Mouse (Mus musculus) embryo, embryonic 10.5 days (tissue): ENCODE data around the gene Mrto4.
A peak's percentile ranks its signal among the peaks of the same experiment; 100 is the strongest.

Experiments
- DNase-seq: peaks from one replicate; pipeline ENCODE4 v3.0.0-alpha.2; 2015; ENCODE audit warnings: low spot score

The Mrto4 gene

DNA sequence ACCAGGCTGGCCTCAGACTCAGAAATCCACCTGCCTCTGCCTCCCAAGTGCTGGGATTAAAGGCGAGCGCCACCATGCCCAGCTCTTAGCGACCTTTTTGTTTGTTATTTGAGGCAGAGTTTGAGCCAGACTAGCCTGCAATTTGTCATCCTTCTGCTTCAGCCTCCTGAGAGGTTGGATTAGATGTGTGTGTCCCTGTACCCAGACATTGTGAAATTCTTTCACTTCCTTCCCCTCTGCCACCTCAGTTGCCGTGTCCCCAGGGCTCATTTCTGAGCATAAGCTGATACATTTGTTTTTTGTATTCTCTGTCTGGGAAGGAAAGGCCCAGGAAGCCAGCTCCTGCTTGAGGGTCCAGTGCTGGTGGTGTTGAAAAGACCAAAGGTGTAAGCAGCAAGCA, 11.5 kb downstream of the Mrto4 start:
- no peak for DNase-seq

DNA sequence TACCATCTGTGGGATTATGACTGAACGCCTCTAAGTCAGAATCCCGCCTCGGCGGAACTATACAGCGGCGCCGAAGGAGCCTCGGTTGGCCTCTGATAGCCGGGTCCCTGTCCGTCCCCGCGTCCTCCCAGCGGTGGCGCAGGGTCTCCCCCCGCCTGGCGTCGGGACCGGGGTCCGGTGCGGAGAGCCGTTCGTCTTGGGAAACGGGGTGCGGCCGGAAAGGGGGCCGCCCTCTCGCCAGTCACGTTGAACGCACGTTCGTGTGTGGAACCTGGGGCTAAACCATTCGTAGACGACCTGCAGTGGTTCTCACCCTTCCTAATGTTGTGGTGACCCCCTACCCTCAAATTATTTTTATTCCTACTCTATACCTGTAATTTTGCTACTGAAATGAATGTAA, 14.2 kb downstream of the Mrto4 start:
- DNase-seq = no peak

DNA sequence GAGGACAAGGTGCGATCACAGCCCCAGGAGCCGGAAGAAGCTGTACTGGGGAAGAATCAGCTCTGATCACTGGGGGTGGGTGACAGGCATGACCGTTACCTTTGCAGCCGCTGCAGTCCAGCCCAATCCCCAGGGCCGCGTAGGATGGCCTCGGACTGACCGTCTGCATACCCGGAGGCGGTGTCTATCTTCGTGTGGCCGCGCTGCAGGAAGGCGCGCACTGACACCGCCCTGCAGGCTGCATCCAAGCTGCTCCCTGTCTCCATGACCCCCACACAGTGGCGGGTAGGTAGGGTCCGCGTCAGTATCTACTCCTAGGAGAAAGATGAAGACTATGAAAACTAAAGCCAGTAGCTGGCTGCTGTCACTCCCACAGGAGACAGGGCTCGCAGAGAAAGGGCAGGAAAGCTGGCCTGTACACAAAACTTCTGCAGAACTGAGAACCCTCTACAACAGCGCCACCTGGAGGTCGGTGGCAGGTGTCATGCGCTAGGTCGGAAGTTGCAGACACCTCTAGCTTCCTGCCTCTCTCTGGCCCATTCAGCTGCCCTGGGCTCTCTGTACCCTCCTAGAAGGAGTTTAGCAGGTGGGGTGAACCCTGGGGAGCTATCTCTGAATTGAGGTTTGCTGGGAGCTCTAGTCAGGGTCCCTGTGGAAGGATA, 15.4 kb downstream of the Mrto4 start:
- peak; percentile 85 for DNase-seq

DNA sequence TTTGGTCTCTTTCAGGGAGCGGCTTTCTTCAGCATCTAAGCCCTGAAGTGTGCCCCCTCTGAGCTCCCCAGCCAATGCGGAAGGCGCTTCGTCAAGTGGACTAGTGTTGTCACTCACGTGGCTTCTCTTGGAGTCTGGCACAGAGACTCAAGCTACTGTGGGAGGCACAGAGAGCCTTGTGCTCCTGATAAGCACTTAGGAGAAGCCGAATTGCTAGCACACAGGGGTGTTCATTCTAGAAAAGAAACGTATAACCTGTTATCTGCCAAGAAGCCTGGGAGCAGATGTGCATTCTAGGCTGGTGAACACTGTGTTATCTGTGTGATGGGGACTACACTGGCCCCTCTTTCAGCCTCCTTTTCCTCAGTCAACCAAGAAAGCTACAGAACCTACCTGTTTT, 16.9 kb downstream of the Mrto4 start:
- DNase-seq = no peak

DNA sequence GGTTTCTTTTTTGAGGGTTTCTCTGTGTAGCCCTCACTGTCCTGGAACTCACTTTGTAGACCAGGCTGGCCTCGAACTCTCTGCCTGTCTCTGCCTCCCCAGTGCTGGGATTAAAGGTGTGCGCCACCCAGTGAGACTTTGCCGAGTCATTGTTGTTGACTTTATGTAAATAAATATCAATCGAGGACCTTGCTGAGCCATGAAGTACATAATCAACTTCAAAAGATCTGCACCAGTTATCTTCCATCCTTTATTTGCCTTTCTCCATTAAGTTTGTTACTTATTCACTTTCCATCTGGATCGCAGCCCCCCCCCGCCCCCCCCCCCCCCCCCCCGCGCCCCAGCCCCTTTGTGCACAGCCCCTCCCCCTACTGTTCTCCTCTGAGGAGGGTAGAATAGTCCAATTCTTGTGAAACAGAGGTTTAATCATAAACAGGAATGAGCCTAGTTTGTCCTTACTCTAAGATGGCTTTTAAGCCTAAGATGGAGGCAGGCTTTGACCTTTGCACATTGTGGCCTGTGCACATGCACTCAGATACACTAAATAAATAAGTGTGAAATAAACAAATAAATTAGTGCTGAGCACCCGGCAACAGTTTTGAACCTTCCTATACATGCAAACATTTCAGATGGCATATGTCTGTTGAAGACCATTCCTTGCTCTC, 17.6 kb downstream of the Mrto4 start:
- DNase-seq = no peak

DNA sequence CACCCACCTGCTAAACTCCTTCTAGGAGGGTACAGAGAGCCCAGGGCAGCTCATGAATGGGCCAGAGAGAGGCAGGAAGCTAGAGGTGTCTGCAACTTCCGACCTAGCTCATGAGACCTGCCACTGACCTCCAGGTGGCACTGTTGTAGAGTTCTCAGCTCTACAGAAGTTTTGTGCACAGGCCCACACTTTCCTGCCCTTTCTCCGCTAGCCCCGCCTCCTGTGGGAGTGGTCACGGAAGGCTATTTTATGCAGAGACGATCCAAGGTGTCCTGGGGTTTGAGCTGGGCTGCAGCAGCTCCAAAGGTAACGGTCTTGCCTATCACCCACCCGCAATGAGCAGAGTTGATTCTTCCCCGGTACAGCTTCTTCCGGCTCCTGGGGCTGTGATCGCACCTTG, 21.8 kb downstream of the Mrto4 start:
- peak; percentile 91 for DNase-seq

DNA sequence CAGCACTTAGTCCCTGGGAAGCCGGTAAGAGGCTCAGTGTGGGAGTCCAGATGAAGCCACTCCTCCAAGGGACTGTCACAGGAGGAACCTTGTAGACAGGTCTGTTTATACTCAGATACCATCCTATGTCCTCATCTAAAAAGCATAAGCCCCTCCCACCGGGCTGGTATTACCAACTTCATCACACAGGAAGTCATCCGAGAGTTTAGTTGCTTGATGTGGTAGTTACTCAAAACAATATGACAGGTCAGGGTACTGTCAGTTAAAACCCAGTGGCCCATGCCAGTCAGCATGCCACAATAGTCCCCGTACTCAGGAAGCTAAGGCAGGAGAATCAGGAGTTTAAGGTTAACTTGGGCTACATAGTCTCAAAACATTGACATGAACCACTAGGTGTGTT, 32.6 kb downstream of the Mrto4 start:
- no peak for DNase-seq

DNA sequence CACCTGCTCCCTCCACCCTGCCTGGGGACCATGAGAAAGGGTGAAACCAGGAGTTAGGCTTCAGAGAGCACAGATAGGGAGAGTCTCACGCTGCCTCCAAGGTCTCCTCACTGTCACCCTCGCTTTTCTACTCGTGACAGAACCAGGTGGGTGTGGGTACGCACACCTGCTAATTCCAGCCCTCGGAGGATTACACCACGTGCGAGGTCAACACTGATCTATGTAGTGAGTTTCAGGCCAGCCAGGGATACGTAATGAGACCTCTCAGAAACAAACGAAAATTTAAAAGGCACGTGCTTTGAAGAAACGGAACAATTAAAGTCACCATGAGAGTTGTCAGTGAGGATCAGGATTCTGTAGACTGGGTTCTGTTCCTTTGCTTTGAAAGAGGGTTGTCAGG, 33.9 kb downstream of the Mrto4 start:
- DNase-seq = no peak

DNA sequence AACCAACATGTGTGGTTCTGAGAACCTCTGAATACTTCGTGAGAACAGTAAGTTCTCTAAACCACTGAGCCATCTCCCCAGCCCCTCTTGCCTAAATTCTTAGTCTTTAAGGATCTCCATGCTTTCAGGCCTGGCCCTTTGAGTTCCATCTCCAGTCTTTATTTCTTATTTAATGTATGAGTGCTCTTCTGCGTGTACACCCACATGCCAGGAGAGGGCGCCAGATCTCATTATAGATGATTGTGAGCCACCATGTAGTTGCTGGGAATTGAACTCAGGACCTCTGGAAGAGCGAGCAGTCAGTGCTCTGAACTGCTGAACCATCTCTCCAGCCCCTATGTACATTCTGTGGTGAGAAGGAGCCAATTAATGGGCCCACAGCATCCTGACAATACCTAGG, 39.7 kb downstream of the Mrto4 start:
- DNase-seq = peak; percentile 71

DNA sequence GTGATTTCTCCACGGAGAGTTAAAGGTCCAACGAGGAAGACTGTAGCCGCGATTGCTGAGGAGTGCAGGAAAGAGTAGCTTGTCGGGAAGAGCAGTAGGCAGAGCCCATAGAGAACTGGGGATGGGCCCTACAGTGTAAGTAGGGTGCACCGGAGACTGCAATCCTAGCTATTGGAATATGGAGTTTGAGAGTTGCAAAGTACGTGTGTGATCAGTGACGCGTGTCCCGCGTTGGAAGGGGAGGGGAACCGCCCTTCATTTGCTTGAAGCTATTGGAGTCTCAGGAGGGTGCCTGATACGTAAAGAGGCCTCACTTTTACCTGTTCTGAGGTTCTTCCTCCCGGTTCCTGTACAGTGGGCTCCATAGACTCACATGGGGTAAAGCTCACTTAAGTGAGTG, 40.7 kb downstream of the Mrto4 start:
- DNase-seq = no peak

DNA sequence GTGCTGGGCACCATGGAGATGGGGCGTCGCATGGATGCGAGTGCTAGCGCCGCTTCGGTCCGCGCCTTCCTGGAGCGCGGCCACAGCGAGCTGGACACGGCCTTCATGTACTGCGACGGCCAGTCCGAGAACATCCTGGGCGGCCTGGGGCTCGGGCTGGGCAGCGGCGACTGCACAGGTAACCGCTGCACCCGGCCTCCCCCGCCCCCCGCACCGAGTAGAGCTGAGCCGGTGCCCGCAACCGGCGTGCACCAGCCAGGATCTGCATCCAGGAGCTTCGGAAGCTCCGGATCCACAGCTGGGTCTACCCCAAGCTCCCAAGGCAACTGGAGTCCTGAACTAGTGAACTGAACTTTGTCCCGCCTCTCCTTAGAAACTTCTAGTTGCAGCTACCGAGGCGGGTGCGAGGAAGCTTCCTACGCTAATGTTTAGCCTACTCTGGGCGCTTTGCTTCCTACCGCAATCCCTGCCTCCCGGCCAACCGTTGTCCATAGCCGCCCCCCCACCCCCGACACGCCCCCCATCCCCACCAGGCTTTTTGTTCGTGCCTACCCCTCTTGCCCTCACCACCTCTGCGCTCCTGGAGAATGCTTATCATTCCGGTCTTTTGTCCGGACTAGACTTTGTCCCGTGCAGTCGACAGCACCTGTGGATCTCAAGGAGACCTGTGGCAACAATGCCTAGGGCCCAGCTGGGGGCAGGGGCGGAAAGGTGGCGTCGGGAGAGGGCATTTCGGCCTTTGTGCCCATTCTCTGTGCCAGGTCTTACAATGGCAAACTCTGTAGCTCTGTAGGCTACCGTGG, 41.3 kb downstream of the Mrto4 start:
- DNase-seq = peak; percentile 63

DNA sequence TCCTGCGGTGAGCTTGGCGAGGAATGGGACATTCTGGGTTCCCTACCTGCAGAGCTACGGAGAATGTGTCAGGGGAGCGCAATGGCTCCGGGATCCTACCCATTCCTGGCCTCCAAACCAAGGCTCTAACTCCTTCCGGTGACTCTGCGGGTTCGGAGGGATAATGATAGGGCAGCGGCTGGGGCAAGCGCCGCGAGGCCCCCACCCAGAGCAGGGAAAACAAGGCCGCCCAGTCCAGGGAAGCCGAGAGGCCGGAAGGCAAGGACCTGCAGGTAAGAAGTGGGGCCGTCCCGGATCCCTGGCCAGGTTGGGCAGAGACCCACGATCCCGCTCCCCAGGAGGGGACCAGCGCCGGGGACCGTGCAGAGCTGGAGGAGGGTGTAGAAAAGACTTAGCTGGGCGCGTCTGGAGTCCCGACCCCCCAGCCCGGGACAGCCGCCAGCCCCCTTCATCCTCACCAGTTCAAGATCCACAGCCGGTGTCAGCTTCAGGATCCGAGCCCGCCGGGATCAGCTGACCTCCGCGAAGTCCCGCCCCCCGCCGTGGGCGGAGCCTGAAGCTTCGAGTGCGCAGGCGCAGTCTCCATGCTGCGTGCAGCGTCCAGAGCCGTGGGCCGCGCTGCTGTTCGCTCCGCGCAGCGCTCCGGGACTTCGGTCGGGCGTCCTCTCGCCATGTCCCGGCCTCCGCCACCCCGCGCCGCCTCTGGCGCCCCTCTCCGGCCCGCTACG, 42.0 kb downstream of the Mrto4 start, which contains the start of the genes Pqlc2 and Akr7a5:
TSS of gene Pqlc2 (minus strand) at position 538 of the 728 bp plus-strand sequence.
TSS of gene Akr7a5 (plus strand) at position 574 of the 728 bp plus-strand sequence.
- peak; percentile 96 for DNase-seq

DNA sequence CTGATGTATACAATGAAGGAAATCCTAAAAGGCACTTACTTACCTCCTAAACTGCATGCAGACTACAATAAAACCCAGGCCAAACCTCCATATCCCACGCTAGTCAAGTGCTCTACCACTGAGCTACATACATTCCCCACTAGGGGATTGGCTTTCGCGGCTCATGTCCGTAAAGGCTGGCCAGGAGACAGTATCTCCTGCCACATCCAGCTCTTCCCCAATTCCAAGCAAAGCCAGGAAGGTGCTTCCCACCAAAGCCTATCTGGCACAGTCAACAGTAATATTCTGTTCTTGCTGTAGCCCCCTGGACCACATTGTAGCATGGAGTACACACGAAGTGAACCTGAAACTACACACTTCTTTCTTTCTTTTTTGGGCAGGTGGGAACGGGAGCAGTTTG, 42.7 kb downstream of the Mrto4 start:
- no peak for DNase-seq

DNA sequence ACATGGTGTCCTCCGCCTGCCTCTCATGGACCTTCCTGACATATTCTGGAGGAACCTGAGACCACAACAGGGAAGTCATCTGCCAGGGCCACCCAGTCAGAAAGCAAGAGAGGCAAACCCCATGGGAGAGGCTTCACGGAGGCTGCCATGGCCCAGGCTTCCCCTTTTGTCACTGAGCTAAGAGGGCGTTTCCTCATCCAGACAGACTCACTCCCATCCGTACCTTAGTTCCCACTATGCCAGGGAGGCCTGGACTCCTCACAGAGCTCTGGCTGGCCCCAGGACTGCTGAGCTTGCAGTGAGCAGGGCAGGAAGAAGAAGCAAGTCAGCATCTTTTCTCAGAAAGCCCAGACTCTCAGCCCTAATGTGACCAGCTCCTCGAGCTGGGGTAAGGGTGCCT, 44.5 kb downstream of the Mrto4 start:
- no peak for DNase-seq

DNA sequence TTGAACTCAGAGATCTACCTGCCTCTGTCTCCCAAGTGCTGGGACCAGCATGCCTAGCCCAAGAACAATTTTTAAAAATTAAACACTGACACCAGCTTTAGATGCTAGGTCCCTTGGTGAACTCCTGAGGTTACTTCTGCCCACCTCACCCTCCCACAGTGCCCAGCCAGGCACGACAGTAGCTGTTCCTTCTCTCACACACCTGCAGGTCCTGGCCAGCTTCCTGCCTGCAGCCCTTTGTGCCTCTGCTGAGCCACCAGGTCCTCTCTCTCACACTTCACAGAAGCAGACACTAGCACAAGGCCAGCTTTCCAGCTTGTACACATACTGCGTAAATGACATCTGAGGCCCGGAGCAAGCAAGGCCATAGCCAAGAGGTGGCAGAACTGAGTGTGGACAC, 46.9 kb downstream of the Mrto4 start:
- no peak for DNase-seq

DNA sequence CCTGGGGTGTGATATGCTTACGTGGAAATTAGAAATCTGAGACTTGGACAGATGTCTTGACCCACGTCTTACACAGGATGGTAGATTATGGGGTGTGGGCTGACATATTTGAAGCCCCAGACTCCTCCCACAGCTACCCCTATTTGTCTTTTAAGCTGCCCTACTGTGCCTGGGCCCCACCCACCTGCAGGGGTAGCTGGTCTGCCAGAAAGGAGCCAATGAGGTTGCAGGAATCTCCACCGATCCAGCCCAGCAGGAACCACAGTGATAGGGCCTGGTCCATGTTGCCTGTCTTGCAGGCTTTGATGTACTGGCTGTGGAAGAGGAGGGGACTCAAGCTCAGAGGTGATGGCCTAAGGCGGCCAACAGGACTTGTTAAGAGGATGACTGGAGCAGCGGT, 50.1 kb downstream of the Mrto4 start:
- DNase-seq = no peak

DNA sequence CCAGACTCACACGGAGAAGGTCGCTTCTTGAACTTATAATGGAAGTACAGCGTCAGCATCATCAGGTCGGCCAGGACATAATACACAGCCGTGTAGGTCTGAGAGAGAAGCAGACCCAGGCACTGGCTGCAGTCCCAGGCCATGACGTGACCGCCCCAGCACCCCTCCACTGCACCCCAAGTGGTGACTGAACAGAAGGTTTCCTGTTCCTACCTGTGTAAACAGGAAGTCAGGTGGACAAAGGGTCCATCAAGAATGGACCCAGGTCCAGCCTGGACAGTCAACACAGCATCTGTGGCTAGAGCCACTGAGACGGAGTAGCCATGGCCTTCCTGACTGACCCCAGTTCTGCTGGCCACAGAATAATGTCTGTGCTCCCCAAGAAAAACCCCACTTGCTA, 50.6 kb downstream of the Mrto4 start:
- DNase-seq = no peak

DNA sequence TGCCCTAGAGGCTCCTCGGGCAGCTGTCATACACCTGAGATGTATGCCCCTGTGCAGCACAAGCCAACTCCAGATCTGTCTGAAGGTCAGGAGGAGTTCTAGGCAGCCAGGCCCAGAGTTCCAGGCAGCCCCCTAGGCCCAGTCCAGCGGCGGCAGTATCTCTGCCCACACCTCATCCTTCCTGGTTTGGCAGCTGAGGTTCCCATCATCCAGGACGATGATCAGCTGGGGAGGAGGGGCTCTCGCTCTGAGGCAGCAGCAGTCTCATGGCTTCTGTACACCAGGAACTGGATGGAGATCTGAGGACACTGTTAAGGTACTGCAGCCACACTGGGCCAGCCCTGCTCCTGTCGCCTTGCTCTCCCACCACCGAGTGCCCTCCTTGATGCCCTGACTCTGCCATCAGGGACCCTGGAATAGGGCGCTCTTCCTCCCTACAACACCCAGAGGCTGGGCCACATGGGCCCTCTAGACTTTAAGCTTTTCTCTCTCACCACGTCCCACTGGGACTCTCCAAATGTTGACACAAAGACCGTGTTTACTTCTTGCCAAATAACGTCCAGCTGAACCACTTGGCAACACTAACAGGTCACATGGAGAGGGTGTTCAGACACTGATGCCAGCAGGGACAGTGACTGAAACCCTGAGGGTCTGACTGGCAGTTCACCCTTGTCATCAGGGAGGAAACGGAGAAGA, 53.6 kb downstream of the Mrto4 start:
- no peak for DNase-seq

DNA sequence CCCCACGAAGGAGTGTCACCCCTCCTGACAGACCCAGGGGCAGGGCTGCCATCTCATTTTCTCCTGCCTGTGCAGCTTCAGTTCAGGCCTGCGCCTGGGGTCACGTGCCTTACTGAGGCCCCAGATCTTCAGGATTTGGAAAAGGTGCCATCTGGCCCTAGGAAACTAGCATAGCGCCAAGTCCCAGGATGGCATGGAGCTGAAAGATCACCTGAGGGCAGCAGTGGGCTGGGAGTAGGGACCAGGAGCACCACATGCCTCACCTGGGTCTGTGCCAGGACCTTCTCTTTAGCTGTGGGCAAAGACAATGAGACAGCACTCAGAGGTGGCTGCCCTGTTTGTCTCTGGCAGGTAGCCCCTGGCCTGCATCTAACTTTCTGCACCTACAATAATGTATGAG, 54.8 kb downstream of the Mrto4 start:
- DNase-seq = no peak
